ENCODE assay signal across 25 mouse cellular contexts in the genomic region with DNA sequence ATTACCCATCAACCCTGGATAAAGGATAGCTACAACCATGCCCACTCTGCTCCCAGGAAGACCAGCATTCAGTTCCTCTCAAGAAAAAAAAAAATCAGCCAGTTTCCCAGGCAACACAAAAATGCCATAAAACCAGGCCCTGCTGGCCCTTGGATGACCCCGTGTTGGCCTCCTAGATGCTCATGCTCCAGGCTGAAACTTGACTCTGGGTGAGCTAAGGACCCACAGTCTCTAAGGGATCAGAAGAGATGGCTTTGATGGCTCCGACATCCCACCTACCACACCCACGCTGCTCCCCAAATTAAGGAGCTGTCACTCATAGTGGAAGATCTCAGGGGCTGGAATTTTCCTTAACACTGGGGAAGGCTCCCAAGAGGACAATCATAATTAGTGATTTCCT. TPM values are rescaled to one million over a fixed set of nuclear protein-coding genes. Genes with fewer than 3 reads are reported as not detected.
DNase-seq lines count a peak whose midpoint lies in the region; ATAC-seq and TF ChIP-seq lines count a peak whose summit lies in the region.
"Had no signal": no experiment of that assay in that cellular context is flagged by ENCODE, and none has a peak within 500 bp of the region (broad histone marks: within the 10 kb centered on the region; RNA-seq: fewer than 3 reads in every experiment).

No protein-coding gene starts in this region.

- DNase-seq in kidney, postnatal 0 days (ENCODE audit: low spot score) = peak; percentile 47
- DNase-seq in neural tube, embryonic 11.5 days (ENCODE audit: low spot score) = peak; percentile 38
- peak; percentile 37 for DNase-seq in embryo, embryonic 9.5 days (ENCODE audit: extremely low spot score)
- no peak for DNase-seq in forebrain, embryonic 10.5 days (ENCODE audit: extremely low spot score, low spot score)
- DNase-seq in gastrocnemius, adult 8-10 months (ENCODE audit: low spot score in 2 of 2) = no peak
- DNase-seq: adrenal gland, adult 8-10 months; B cell, adult 2 months; cerebellum, adult 8-10 months; cerebellum, postnatal 36 days; gastrocnemius, postnatal 10 days; lung, postnatal 4 days; midbrain, embryonic 14.5 days; right cerebral cortex, adult 18-20 months; spleen, adult 18-20 months; thymus, postnatal 25 days had no signal

- peaks cover 5% of the 10 kb centered on the region; the same call in 1 of the 2 replicates for H3K27me3 ChIP-seq in kidney, postnatal 0 days (ENCODE audit: insufficient read depth, low read length)
- H3K27me3 ChIP-seq in kidney, embryonic 16.5 days (ENCODE audit: insufficient read depth, low read length) = no peaks in the 10 kb centered on the region
- H3K27me3 ChIP-seq in neural tube, embryonic 11.5 days (ENCODE audit: control insufficient read depth, insufficient read depth, low read length) = no peaks in the 10 kb centered on the region
- no peaks in the 10 kb centered on the region for H3K27me3 ChIP-seq in neural tube, embryonic 15.5 days (replicated peaks)
- H3K27me3 ChIP-seq in forebrain, embryonic 10.5 days (ENCODE audit: poor library complexity, severe bottlenecking) = peaks cover 25% of the 10 kb centered on the region

- H3K4me2 ChIP-seq in kidney, postnatal 0 days (ENCODE audit: low read length) = no peak overlapping the region
- no peak overlapping the region for H3K4me2 ChIP-seq in kidney, embryonic 16.5 days (replicated peaks; ENCODE audit: low read depth, low read length)
- no peak overlapping the region for H3K4me2 ChIP-seq in neural tube, embryonic 11.5 days (ENCODE audit: low read depth)
- H3K4me2 ChIP-seq in neural tube, embryonic 15.5 days = no peak overlapping the region
- H3K4me2 ChIP-seq: embryonic facial prominence, embryonic 12.5 days; hindbrain, embryonic 13.5 days; limb, embryonic 13.5 days; liver, embryonic 11.5 days had no signal

- no peak overlapping the region for H3K9ac ChIP-seq in kidney, postnatal 0 days (ENCODE audit: low read depth, low read length)
- no peak overlapping the region for H3K9ac ChIP-seq in kidney, embryonic 16.5 days (replicated peaks; ENCODE audit: low read length)
- H3K9ac ChIP-seq in neural tube, embryonic 11.5 days (ENCODE audit: low read length) = no peak overlapping the region
- no peak overlapping the region for H3K9ac ChIP-seq in neural tube, embryonic 15.5 days (replicated peaks)
- H3K9ac ChIP-seq: embryonic facial prominence, embryonic 12.5 days; hindbrain, embryonic 13.5 days; limb, embryonic 13.5 days had no signal

- no peak overlapping the region for H3K4me3 ChIP-seq in kidney, postnatal 0 days (replicated peaks; ENCODE audit: low read depth, low read length)
- H3K4me3 ChIP-seq in kidney, embryonic 16.5 days (ENCODE audit: low read length) = no peak overlapping the region
- no peak overlapping the region for H3K4me3 ChIP-seq in neural tube, embryonic 11.5 days (ENCODE audit: low read depth, low read length)
- H3K4me3 ChIP-seq in neural tube, embryonic 15.5 days (replicated peaks) = no peak overlapping the region
- no peak overlapping the region for H3K4me3 ChIP-seq in forebrain, embryonic 10.5 days
- H3K4me3 ChIP-seq: embryonic facial prominence, embryonic 12.5 days; hindbrain, embryonic 13.5 days; limb, embryonic 13.5 days; megakaryocyte, embryonic 14.5 days had no signal

- ATAC-seq in kidney, postnatal 0 days (replicated peaks; ENCODE audit: low FRiP score, low read depth) = no peak
- no peak for ATAC-seq in kidney, embryonic 16.5 days (ENCODE audit: low FRiP score, low TSS enrichment)
- ATAC-seq in neural tube, embryonic 11.5 days (ENCODE audit: insufficient read depth, low FRiP score, low TSS enrichment) = no peak
- no peak for ATAC-seq in neural tube, embryonic 15.5 days (ENCODE audit: low FRiP score)
- ATAC-seq: activated CD4-positive, CD25-positive, alpha-beta regulatory T cell, adult 4 months; forebrain, embryonic 16.5 days; intestine, embryonic 16.5 days had no signal

- TF ChIP-seq CTCF in kidney, postnatal 0 days (IDR thresholded peaks at IDR 0.05; ENCODE audit: low read depth) = no peak

- WGBS in kidney, postnatal 0 days = 23% methylated on average over 3 of the region's 3 CpGs
- 17% methylated on average over 3 of the region's 3 CpGs for WGBS in kidney, embryonic 16.5 days
- 37% methylated on average over 3 of the region's 3 CpGs for WGBS in neural tube, embryonic 11.5 days
- 63% methylated on average over 3 of the region's 3 CpGs for WGBS in neural tube, embryonic 15.5 days
- WGBS in forebrain, embryonic 10.5 days = 63% methylated on average over 3 of the region's 3 CpGs

- H3K36me3 ChIP-seq in kidney, postnatal 0 days (ENCODE audit: insufficient read depth, low read length) = no peaks in the 10 kb centered on the region
- no peaks in the 10 kb centered on the region for H3K36me3 ChIP-seq in kidney, embryonic 16.5 days (ENCODE audit: insufficient read depth, low read length)
- no peaks in the 10 kb centered on the region for H3K36me3 ChIP-seq in neural tube, embryonic 11.5 days (ENCODE audit: control insufficient read depth, insufficient read depth, low read length)
- no peaks in the 10 kb centered on the region for H3K36me3 ChIP-seq in neural tube, embryonic 15.5 days
- no peaks in the 10 kb centered on the region for H3K36me3 ChIP-seq in forebrain, embryonic 10.5 days (replicated peaks)
- H3K36me3 ChIP-seq: embryonic facial prominence, embryonic 12.5 days; hindbrain, embryonic 13.5 days; limb, embryonic 13.5 days had no signal

- H3K27ac ChIP-seq in kidney, postnatal 0 days = no peak overlapping the region
- H3K27ac ChIP-seq in kidney, embryonic 16.5 days (ENCODE audit: low read length) = no peak overlapping the region
- no peak overlapping the region for H3K27ac ChIP-seq in neural tube, embryonic 11.5 days (ENCODE audit: low read depth, low read length)
- H3K27ac ChIP-seq in neural tube, embryonic 15.5 days (replicated peaks) = no peak overlapping the region
- no peak overlapping the region for H3K27ac ChIP-seq in forebrain, embryonic 10.5 days
- H3K27ac ChIP-seq: embryonic facial prominence, embryonic 12.5 days; hindbrain, embryonic 13.5 days; limb, embryonic 13.5 days had no signal

- H3K4me1 ChIP-seq in kidney, postnatal 0 days (replicated peaks; ENCODE audit: insufficient read depth, low read length) = no peaks in the 10 kb centered on the region
- peaks cover 6% of the 10 kb centered on the region for H3K4me1 ChIP-seq in kidney, embryonic 16.5 days (ENCODE audit: insufficient read depth, low read length)
- H3K4me1 ChIP-seq in neural tube, embryonic 11.5 days (ENCODE audit: control insufficient read depth, insufficient read depth, low read length) = no peaks in the 10 kb centered on the region
- peaks cover 14% of the 10 kb centered on the region for H3K4me1 ChIP-seq in neural tube, embryonic 15.5 days
- peaks cover 9% of the 10 kb centered on the region for H3K4me1 ChIP-seq in forebrain, embryonic 10.5 days

- no peaks in the 10 kb centered on the region for H3K9me3 ChIP-seq in kidney, postnatal 0 days (replicated peaks; ENCODE audit: low read length)
- H3K9me3 ChIP-seq in kidney, embryonic 16.5 days (ENCODE audit: low read length) = no peaks in the 10 kb centered on the region
- H3K9me3 ChIP-seq in neural tube, embryonic 11.5 days (ENCODE audit: control insufficient read depth, low read length) = no peaks in the 10 kb centered on the region
- H3K9me3 ChIP-seq in neural tube, embryonic 15.5 days (replicated peaks) = no peaks in the 10 kb centered on the region
- no peaks in the 10 kb centered on the region for H3K9me3 ChIP-seq in forebrain, embryonic 10.5 days
- H3K9me3 ChIP-seq: embryonic facial prominence, embryonic 12.5 days; hindbrain, embryonic 13.5 days; limb, embryonic 13.5 days; megakaryocyte, embryonic 14.5 days had no signal

RNA-seq across cellular contexts. Expression of a gene that starts 5.9 kb away (rescaled TPM):
- polyA plus RNA-seq in kidney, postnatal 0 days (2015; fragmentation: Nextera tagmentation; extraction: Ambion mirVana) = 0.99 and 1.1 TPM in 2 replicates
- polyA plus RNA-seq in kidney, embryonic 16.5 days (2015; fragmentation: Nextera tagmentation; extraction: Ambion mirVana) = 1.2 and 1.9 TPM in 2 replicates
- 1.1 and 1.5 TPM in 2 replicates for polyA plus RNA-seq in neural tube, embryonic 11.5 days (2014; fragmentation: Nextera tagmentation; extraction: Ambion mirVana)
- 12.3 and 12.6 TPM in 2 replicates for polyA plus RNA-seq in neural tube, embryonic 15.5 days (2015; fragmentation: Nextera tagmentation; extraction: Ambion mirVana)
- 1.3 and 2.0 TPM in 2 replicates for polyA plus RNA-seq in forebrain, embryonic 10.5 days (2016; fragmentation: Nextera tagmentation; extraction: Ambion mirVana)
- total RNA-seq in gastrocnemius, adult 8-10 months (2022) = not detected

Comparison
In these comparisons a context has a peak if more than half of its experiments do, and no peak if none do; other contexts are left out.
1. DNase-seq: peak in kidney, postnatal 0 days (single experiment), neural tube, embryonic 11.5 days (single experiment) and embryo, embryonic 9.5 days (single experiment); none in forebrain, embryonic 10.5 days (single experiment) and gastrocnemius, adult 8-10 months (0 of 2).